ENCODE assay signal across 7 mouse cellular contexts in genomic region chr8:11635012-11635577, GRCm38 (mm10). TPM values are rescaled to one million over a fixed set of nuclear protein-coding genes. Genes with fewer than 3 reads are reported as not detected.
DNase-seq lines count a peak whose midpoint lies in the region; ATAC-seq lines count a peak whose summit lies in the region.

No protein-coding gene starts in this region.

- H3K36me3 ChIP-seq in intestine, embryonic 15.5 days, result peaks cover 16% of the 10 kb centered on the region; the same call in 1 of the 2 replicates
- peaks cover 40% of the 10 kb centered on the region for H3K36me3 ChIP-seq in midbrain, embryonic 10.5 days

- H3K4me2 ChIP-seq in intestine, embryonic 15.5 days (replicated peaks), result peak overlapping the region; percentile 64

- intact Hi-C loops in left cerebral cortex, postnatal 36 days (cut with DNase I), result loop anchor here (2.0 kb wide), 2 partner anchors 66 to 78 kb away; partner anchors contain the start of gene 1700016D06Rik

- DNase-seq in adrenal gland, adult 8-10 months, result peak; percentile 82
- peak; percentile 95 for DNase-seq in embryo, embryonic 10.5 days (ENCODE audit: low spot score)
- DNase-seq in gastrocnemius, postnatal 25 days, result peak; percentile 88
- DNase-seq in left cerebral cortex, postnatal 36 days (ENCODE audit: low spot score in 2 of 2), result peak; percentile 81 to 87
- DNase-seq in midbrain, embryonic 10.5 days (ENCODE audit: low spot score), result peak; percentile 93
- DNase-seq in skeletal muscle tissue, adult 2 months (ENCODE audit: low read depth, low spot score), result peak; percentile 74

- under 1% methylated on average over 70 of the region's 70 CpGs for WGBS in intestine, embryonic 15.5 days
- under 1% methylated on average over 65 of the region's 70 CpGs for WGBS in midbrain, embryonic 10.5 days

- H3K27me3 ChIP-seq in intestine, embryonic 15.5 days (replicated peaks), result no peaks in the 10 kb centered on the region
- no peaks in the 10 kb centered on the region for H3K27me3 ChIP-seq in midbrain, embryonic 10.5 days (ENCODE audit: low read depth, poor library complexity, severe bottlenecking)

- ATAC-seq in intestine, embryonic 15.5 days, result peak; percentile 73

- H3K4me3 ChIP-seq in intestine, embryonic 15.5 days (replicated peaks), result peak overlapping the region; percentile 94
- H3K4me3 ChIP-seq in midbrain, embryonic 10.5 days, result peak overlapping the region; percentile 95

- peaks cover 29% of the 10 kb centered on the region for H3K4me1 ChIP-seq in intestine, embryonic 15.5 days (replicated peaks)
- H3K4me1 ChIP-seq in midbrain, embryonic 10.5 days, result peaks cover 36% of the 10 kb centered on the region

- H3K9me3 ChIP-seq in intestine, embryonic 15.5 days, result no peaks in the 10 kb centered on the region
- no peaks in the 10 kb centered on the region for H3K9me3 ChIP-seq in midbrain, embryonic 10.5 days (replicated peaks)

- H3K9ac ChIP-seq in intestine, embryonic 15.5 days, result peak overlapping the region; percentile 90

- H3K27ac ChIP-seq in intestine, embryonic 15.5 days, result peak overlapping the region; percentile 99
- H3K27ac ChIP-seq in midbrain, embryonic 10.5 days (replicated peaks), result peak overlapping the region; percentile 100

RNA-seq across cellular contexts. Expression of gene Ankrd10, which starts 0.5 kb away (rescaled TPM):
- 10 to 100 TPM; 50.9 to 93.7 (median 66.6) TPM for total RNA-seq in adrenal gland, adult 8-10 months (2022)
- total RNA-seq in gastrocnemius, postnatal 25 days (2021), result 10 to 100 TPM; 18.0 to 19.9 TPM
- 79.1 and 79.9 TPM in 2 replicates for polyA plus RNA-seq in intestine, embryonic 15.5 days (2015; fragmentation: Nextera tagmentation; extraction: Ambion mirVana)
- total RNA-seq in left cerebral cortex, postnatal 36 days (2021), result 10 to 100 TPM; 36.6 to 59.2 TPM
- 99.9 and 103 TPM in 2 replicates for polyA plus RNA-seq in midbrain, embryonic 10.5 days (2016; fragmentation: Nextera tagmentation; extraction: Ambion mirVana)

Comparison
In these comparisons a context has a peak if more than half of its experiments do, and no peak if none do; other contexts are left out.
1. Peak in every context shown above with its lines: DNase-seq, ATAC-seq, H3K4me3 ChIP-seq and H3K27ac ChIP-seq.